In genomic region chr10:120811796-120812443, GRCm38 (mm10) we compare ENCODE assay signal across 8 mouse cellular contexts.
DNase-seq lines count a peak whose midpoint lies in the region; ATAC-seq lines count a peak whose summit lies in the region.

No protein-coding gene starts in this region.

- intact Hi-C loops in left cerebral cortex, postnatal 14 days (cut with DNase I): no loop called here

- H3K4me3 ChIP-seq in hindbrain, embryonic 10.5 days: no peak overlapping the region
- H3K4me3 ChIP-seq in hindbrain, embryonic 11.5 days (ENCODE audit: low read depth, low read length): no peak overlapping the region
- no peak overlapping the region for H3K4me3 ChIP-seq in forebrain, embryonic 11.5 days (ENCODE audit: low read depth, low read length)
- peak overlapping the region; percentile 20; the same call in 1 of the 2 replicates for H3K4me3 ChIP-seq in liver, embryonic 12.5 days

- no peak for ATAC-seq in hindbrain, embryonic 11.5 days (ENCODE audit: low FRiP score)
- ATAC-seq in forebrain, embryonic 11.5 days (replicated peaks; ENCODE audit: low FRiP score): no peak
- no peak for ATAC-seq in liver, embryonic 12.5 days

- 82% methylated on average over 24 of the region's 24 CpGs for WGBS in hindbrain, embryonic 10.5 days
- 81% methylated on average over 24 of the region's 24 CpGs for WGBS in hindbrain, embryonic 11.5 days
- 55% methylated on average over 24 of the region's 24 CpGs for WGBS in forebrain, embryonic 11.5 days
- 15% methylated on average over 24 of the region's 24 CpGs for WGBS in liver, embryonic 12.5 days (ENCODE audit: insufficient replicate concordance)

- H3K9ac ChIP-seq in hindbrain, embryonic 11.5 days (ENCODE audit: low read depth, low read length): no peak overlapping the region
- peak overlapping the region; percentile 17; the same call in 1 of the 2 replicates for H3K9ac ChIP-seq in forebrain, embryonic 11.5 days (ENCODE audit: low read length)
- H3K9ac ChIP-seq in liver, embryonic 12.5 days: no peak overlapping the region

- H3K4me2 ChIP-seq in hindbrain, embryonic 11.5 days (replicated peaks; ENCODE audit: low read depth, low read length): no peak overlapping the region
- 0 out of 2 replicates have a peak overlapping the region, but pooled peaks have one; percentile 16 for H3K4me2 ChIP-seq in forebrain, embryonic 11.5 days (ENCODE audit: low read depth, low read length, severe bottlenecking)
- H3K4me2 ChIP-seq in liver, embryonic 12.5 days: peak overlapping the region; percentile 43

- no peaks in the 10 kb centered on the region for H3K27me3 ChIP-seq in hindbrain, embryonic 10.5 days (ENCODE audit: insufficient read depth, poor library complexity, severe bottlenecking)
- no peaks in the 10 kb centered on the region for H3K27me3 ChIP-seq in hindbrain, embryonic 11.5 days (ENCODE audit: control insufficient read depth, insufficient read depth, low read length)
- H3K27me3 ChIP-seq in forebrain, embryonic 11.5 days (ENCODE audit: control insufficient read depth, insufficient read depth, low read length): no peaks in the 10 kb centered on the region
- H3K27me3 ChIP-seq in liver, embryonic 12.5 days (replicated peaks): no peaks in the 10 kb centered on the region

- H3K4me1 ChIP-seq in hindbrain, embryonic 10.5 days (replicated peaks): 0 out of 2 replicates have a peak, but pooled peaks cover 9% of the 10 kb centered on the region
- H3K4me1 ChIP-seq in hindbrain, embryonic 11.5 days (replicated peaks; ENCODE audit: control insufficient read depth, insufficient read depth, low read length): no peaks in the 10 kb centered on the region
- peaks cover 20% of the 10 kb centered on the region for H3K4me1 ChIP-seq in forebrain, embryonic 11.5 days (replicated peaks; ENCODE audit: control insufficient read depth, insufficient read depth, low read length)
- H3K4me1 ChIP-seq in liver, embryonic 12.5 days: peaks cover 11% of the 10 kb centered on the region

- H3K27ac ChIP-seq in hindbrain, embryonic 10.5 days: 0 out of 2 replicates have a peak overlapping the region, but pooled peaks have one; percentile 3
- no peak overlapping the region for H3K27ac ChIP-seq in hindbrain, embryonic 11.5 days (ENCODE audit: low read depth, low read length)
- H3K27ac ChIP-seq in forebrain, embryonic 11.5 days (ENCODE audit: low read depth, low read length): peak overlapping the region; percentile 54
- H3K27ac ChIP-seq in liver, embryonic 12.5 days: peak overlapping the region; percentile 8; the same call in 1 of the 2 replicates

- no peaks in the 10 kb centered on the region for H3K9me3 ChIP-seq in hindbrain, embryonic 10.5 days
- H3K9me3 ChIP-seq in hindbrain, embryonic 11.5 days (ENCODE audit: control insufficient read depth, low read length): no peaks in the 10 kb centered on the region
- no peaks in the 10 kb centered on the region for H3K9me3 ChIP-seq in forebrain, embryonic 11.5 days (ENCODE audit: control insufficient read depth, low read length)
- H3K9me3 ChIP-seq in liver, embryonic 12.5 days (replicated peaks): no peaks in the 10 kb centered on the region

- no peaks in the 10 kb centered on the region for H3K36me3 ChIP-seq in hindbrain, embryonic 10.5 days
- H3K36me3 ChIP-seq in hindbrain, embryonic 11.5 days (ENCODE audit: control insufficient read depth, insufficient read depth, low read length): no peaks in the 10 kb centered on the region
- H3K36me3 ChIP-seq in forebrain, embryonic 11.5 days (ENCODE audit: control insufficient read depth, insufficient read depth, low read length): no peaks in the 10 kb centered on the region
- H3K36me3 ChIP-seq in liver, embryonic 12.5 days: no peaks in the 10 kb centered on the region

- DNase-seq in hindbrain, embryonic 10.5 days (ENCODE audit: low spot score): no peak
- no peak for DNase-seq in hindbrain, embryonic 11.5 days (ENCODE audit: low spot score)
- DNase-seq in MEL-GATA-1-ER (ENCODE audit: extremely low read depth, low read depth): peak; percentile 29
- no peak for DNase-seq in forebrain, embryonic 11.5 days (ENCODE audit: low spot score)
- DNase-seq in cerebellum, adult 11 months: no peak
- no peak for DNase-seq in natural killer cell, adult 2 months (ENCODE audit: low spot score in 2 of 2)
- no peak for DNase-seq in left cerebral cortex, postnatal 14 days (ENCODE audit: low spot score in 2 of 2)
